Mouse (Mus musculus) embryonic stem cell, embryonic (primary cell): ENCODE measurements around the gene Tmem147.
"Not testable (repeated sequence)": the region's sequence is repeated elsewhere in the genome, so short reads cannot be mapped to it uniquely, and the experiment has no call there.

Experiments
- CTCF ChIA-PET, 4 experiments: fragments of 300-600 bp in 2 of 4; fragments of 350-600 bp in 2 of 4; sonication (Branson Sonifier 250); formaldehyde crosslinking; loops; one replicate each; lab custom pipeline; 2022; ENCODE audit warnings: inconsistent platforms in 2 of 4; lab: Charles Lee
- POLR2A ChIA-PET, 4 experiments: fragments of 300-600 bp in 2 of 4; fragments of 350-600 bp in 2 of 4; sonication (Branson Sonifier 250); formaldehyde crosslinking; loops; one replicate each; lab custom pipeline; 2022; ENCODE audit warnings: antibody characterized with exemption in 4 of 4, inconsistent platforms in 1 of 4; lab: Charles Lee

Tmem147 gene

DNA sequence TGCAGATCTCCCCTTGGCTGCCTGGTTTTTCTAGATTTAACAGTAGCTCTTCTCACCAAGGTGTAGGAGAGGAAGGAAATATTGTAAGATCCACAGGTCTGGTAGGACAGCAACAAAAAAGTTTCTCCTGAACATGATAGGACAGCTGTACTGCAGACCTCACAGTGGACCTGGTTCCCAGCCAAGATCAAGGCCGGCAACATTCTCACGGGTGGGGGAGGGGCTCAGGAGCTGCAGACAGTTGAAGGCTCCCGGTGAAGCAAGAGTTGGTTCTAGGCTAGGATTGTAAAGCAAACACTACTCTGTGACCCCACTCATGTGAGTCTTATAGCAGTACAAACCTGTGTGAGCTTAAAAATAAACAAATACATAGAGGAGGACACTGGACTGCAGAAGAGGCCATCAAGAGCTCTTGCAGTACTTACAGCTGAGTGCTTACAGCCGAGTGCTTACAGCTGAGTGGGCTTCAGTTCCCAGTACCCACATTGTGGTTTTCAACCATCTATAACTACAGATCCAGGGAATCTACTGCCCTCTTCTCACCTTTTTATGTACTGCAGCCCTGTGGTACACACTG, 14.8 kb upstream of the Tmem147 start:
- POLR2A ChIA-PET, result interaction anchor here in 2 of 4 experiments (0.6 to 1.4 kb wide), 6 partner anchors 10 to 123 kb away, joined by 3 to 5 read pairs (median 3); partner anchors contain the start of gene Ffar1 (in 1 of the 2)
- CTCF ChIA-PET, result interaction anchor here (0.6 to 1.6 kb wide), 5 partner anchors 13 to 129 kb away, joined by 3 to 6 read pairs (median 3); no protein-coding TSS in a partner anchor

DNA sequence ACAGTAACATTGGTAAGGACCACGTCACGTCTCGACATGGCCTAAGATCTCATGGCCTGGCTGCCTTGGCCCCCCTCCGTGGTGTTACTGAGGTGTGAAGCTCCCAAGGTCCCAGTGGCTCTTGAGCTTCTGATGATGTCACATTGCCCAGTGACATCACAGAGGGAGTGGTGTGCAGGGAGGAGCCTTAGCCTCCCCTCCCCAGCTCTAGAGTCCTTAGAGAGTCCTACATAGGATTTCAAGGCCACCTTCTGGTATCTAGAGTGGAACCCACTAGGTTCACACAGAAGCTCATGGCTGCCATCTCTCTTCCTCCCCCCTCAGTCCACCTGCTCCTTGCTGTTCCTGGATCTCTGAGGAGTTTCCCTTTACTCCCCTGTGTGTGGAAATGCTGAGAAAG, 14.3 kb upstream of the Tmem147 start, which contains the start of gene Gapdhs:
Gene Gapdhs, minus strand, starts transcription at position 65 of the 400 bp plus-strand sequence.
- POLR2A ChIA-PET, result interaction anchor here in 1 of 4 experiments (1.0 to 1.2 kb wide), 3 partner anchors 12 to 118 kb away, joined by 3 read pairs; partner anchors contain the start of gene Ffar1
- CTCF ChIA-PET, result interaction anchor here (0.9 to 1.6 kb wide), 4 partner anchors 14 to 129 kb away, joined by 3 to 6 read pairs (median 3); no protein-coding TSS in a partner anchor

DNA sequence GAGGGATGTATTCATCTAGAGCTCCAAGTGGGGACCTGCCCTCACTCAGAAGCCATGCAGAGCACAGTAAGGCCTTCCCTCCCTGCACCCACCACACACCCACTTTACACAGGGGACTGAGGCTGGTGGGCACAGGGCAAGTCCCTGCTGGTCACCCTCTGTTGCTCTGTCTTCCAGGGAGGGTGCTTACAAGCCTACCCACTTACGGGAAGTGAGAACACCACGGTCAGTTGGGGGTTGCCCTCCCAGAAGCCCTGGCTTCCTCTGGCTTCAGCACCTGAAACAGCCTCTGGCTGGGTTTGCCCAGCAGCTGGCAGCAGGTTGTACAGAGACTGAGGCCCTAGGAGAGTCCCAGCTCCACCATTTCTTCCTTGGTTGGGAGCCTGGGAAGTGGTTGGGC, 13.2 kb upstream of the Tmem147 start:
- CTCF ChIA-PET, POLR2A ChIA-PET: not testable (repeated sequence)

DNA sequence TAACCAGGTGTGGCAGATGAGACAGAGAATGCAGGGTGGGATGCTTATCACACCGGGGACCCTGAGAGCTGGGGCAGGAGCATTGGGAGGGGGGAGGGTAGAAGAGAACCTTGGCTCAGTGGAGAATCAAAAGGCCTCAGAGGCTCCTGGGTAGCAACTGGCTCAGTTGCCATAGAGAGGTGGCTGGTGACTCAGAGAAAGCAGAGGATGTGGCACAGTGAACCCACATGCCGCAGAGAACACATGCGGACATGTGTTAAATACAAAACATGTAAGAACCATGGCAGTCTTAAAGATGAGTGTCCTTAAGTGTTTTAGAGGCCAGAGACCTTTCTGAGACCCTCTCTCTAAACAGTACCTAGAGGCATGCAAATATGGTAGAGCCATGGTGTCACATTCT, 6.9 kb upstream of the Tmem147 start:
- CTCF ChIA-PET, result interaction anchor here in 1 of 4 experiments (0.6 to 0.7 kb wide), 2 partner anchors 19 to 1221 kb away, joined by 3 to 4 read pairs; no protein-coding TSS in a partner anchor

DNA sequence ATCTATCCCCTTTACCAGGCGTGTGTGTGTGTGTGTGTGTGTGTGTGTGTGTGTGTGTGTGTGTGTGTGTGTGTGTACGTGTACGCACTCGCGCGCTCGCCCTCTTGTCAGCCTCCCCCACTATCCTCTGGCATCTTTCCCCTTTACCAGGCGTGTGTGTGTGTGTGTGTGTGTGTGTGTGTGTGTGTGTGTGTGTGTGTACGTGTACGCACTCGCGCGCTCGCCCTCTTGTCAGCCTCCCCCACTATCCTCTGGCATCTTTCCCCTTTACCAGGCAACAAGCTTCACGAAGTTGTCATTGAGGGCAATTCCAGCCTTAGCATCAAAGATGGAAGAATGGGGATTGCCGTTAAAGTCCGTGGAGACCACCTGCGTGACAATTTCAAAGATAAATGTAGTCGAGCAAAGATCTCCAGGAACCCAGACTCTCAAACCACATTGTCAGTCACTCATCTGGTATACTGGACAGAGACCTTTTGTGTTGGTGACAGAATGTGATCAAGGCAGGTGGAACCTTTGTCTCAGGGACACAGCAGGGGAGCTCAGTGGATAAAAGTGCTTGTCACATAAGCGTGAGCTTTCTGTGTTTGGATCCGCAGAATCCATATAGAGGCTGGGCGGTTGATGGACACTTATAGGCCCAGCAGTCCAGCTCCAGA, 853 bp upstream of the Tmem147 start:
- CTCF ChIA-PET, result interaction anchor here in 3 of 4 experiments (0.5 to 1.7 kb wide), 14 partner anchors 12 to 398 kb away, joined by 3 to 6 read pairs (median 3); no protein-coding TSS in a partner anchor
- POLR2A ChIA-PET, result interaction anchor here (0.6 to 3.4 kb wide), 20 partner anchors 10 to 449 kb away, joined by 3 to 18 read pairs (median 3); partner anchors contain the start of genes 2200002J24Rik (in 1 of the 4), Atp4a (in 1 of the 4), Haus5 (in 1 of the 4) and Wdr62 (in 1 of the 4)

More for the DNA sequence above, 6.9 kb upstream of the Tmem147 start:
- POLR2A ChIA-PET, result interaction anchor here in 2 of 4 experiments (0.6 to 1.5 kb wide), 2 partner anchors 22 to 34 kb away, joined by 4 read pairs; no protein-coding TSS in a partner anchor

DNA sequence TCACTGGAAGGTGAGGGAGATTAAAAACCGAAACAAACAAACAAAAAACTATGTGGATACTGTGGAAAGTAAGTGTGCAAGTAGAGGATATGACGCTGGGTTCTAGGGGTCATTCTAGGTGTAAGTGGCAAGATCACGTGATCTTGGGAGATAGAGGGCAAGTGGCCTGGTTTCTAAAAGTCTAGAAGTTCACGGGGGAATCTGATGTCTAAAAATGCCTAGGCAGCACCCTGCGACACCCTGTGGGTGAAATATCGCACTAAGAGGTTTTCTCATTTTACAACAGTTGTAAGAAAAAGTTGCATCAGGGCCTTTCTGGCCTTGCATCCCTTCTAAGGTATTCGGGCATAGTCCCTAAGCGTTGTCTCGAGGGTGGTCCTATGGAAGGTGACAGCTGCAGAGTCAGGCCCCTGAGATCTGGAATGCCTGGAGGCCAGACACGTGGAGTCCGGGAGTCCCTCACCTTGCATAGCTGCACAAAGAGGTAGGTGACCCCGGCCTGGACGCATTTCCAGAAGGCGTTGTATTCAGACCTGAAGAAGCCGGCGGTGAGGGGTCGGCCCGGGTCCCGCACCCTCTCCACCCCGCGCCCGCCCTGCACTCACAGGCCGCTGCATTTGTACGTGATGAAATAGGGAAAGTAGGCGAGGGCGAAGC, 473 bp downstream of the Tmem147 start:
- POLR2A ChIA-PET, result interaction anchor here in 3 of 4 experiments (0.9 to 3.4 kb wide), 10 partner anchors 9 to 355 kb away, joined by 3 to 18 read pairs (median 4); partner anchors contain the start of genes 2200002J24Rik (in 1 of the 3), Atp4a (in 1 of the 3) and Haus5 (in 1 of the 3)
- CTCF ChIA-PET, result interaction anchor here (0.6 to 1.7 kb wide), 15 partner anchors 11 to 386 kb away, joined by 3 to 6 read pairs (median 3); partner anchors contain the start of gene Upk1a (in 1 of the 4)

DNA sequence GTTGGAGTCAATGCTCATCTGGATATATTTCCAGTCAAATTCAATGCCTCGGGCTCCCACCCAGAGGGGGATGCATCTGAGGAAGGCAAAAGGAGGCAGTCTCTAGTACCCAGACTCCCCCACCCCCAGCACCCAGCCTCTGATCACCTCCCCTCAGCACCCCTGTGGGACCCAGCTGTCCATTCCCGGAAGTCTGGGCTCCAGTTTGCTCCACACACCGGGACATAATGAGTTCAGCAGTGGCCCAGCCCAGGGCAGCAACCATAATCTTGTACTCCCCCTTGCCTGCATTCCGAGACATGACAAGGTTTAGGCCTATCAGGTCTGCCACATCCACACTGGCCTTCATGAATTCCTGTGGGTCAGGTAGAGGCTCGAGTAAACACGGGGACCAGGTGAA, 1.1 kb downstream of the Tmem147 start:
- ChIA-PET CTCF (interaction anchor here in 1 of 4 experiments (0.6 kb wide), 1 partner anchor 10 kb away, joined by 6 read pairs; no protein-coding TSS in a partner anchor), POLR2A (interaction anchor here in 1 of 4 experiments (0.8 to 1.1 kb wide), 2 partner anchors 11 to 17 kb away, joined by 3 to 4 read pairs; no protein-coding TSS in a partner anchor)

DNA sequence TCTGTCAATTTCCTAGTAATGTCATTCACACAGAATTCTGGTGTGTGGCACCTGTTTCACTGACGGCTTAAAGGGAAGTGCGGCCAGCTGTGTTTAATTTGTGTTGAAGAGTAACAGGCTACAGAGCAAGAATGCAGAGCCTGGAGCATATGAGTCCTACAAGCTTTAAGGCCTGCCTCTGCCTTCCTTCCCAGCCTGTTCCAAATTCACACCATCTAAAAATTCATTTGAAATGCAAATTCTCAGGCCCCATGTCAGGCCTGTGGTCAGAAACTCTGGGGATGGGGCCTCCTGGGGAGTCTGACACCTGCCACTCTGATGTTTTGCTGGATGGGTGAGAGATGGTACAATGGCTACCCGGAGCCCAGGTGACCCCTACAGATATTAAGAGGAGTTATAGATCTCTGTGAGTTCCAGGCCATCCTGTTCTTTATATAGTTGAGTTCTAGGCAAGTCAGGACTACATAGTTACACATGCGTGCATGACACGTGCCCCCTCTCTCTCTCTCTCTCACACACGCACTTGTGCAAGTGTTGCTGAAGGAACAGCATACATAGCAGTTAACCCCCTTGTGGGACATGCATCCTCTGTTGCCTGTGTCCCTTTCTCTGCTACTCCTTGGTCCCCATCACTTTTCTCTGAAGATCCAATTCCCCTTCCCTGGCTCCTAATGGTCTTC, 5.9 kb downstream of the Tmem147 start:
- ChIA-PET POLR2A (interaction anchor here in 2 of 4 experiments (0.5 to 0.6 kb wide), 2 partner anchors 35 to 63 kb away, joined by 3 to 4 read pairs; no protein-coding TSS in a partner anchor), CTCF (no interaction called here)

DNA sequence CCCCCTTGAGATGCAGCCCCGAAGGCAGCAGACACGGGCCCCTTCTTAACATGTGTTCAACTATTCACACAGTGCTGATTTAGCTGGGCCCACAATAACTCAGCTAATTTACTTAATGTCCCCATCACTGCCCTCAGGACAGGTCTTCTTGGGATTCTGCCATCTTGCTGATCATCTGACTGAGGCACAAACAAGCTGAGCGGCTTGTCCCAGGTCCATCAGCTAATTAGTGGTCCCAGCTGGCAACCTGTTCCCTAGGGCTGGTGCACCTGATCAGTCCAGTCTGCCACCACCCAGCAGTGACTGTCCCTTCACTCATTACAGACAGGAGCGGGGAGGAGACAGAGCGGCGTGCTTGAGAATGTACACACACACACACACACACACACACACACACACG, 8.1 kb downstream of the Tmem147 start:
- POLR2A ChIA-PET, result interaction anchor here in 1 of 4 experiments (0.5 kb wide), 1 partner anchor 621 kb away, joined by 3 read pairs; no protein-coding TSS in a partner anchor
- CTCF ChIA-PET, result no interaction called here

DNA sequence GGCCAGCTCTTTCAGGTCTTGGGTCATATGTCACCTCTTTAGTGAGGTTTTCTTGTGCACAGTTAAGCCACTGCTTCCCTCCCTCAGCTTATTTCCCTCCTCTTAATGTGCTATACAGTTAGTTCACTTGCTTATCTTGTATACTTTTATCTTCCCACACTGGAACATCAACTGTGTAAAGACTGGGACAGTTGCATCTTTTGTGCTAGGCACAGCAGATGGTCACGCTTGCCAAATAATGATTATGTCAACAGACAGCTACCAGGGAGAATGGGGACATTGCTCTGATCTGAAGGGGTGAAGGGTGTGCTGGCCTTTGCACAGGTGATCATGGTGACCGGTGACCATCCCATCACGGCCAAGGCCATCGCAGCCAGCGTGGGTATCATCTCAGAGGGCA, 9.7 kb downstream of the Tmem147 start:
- CTCF ChIA-PET, result interaction anchor here in 2 of 4 experiments (0.6 to 0.7 kb wide), 2 partner anchors 168 to 1197 kb away, joined by 3 to 5 read pairs; partner anchors contain the start of genes Hspb6 (in 1 of the 2) and Proser3 (in 1 of the 2)
- POLR2A ChIA-PET, result interaction anchor here in 3 of 4 experiments (0.6 to 3.5 kb wide), 7 partner anchors 10 to 1000 kb away, joined by 3 to 18 read pairs (median 3); partner anchors contain the start of gene Tmem147 (in 3 of the 3)

DNA sequence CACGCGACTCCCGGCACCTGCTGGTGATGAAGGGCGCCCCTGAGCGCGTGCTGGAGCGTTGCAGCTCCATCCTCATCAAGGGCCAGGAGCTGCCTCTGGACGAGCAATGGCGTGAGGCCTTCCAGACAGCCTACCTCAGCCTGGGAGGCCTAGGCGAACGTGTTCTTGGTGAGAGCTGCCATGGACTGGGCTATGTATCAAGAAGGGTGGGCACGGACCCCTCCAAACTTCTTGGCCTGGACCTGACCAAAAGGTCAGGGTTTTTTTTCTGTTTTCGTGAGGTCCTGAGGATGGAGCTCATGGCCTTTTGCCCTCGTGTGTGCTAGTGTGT, 11.7 kb downstream of the Tmem147 start:
- ChIA-PET POLR2A (interaction anchor here (0.5 to 3.5 kb wide), 31 partner anchors 9 to 437 kb away, joined by 3 to 18 read pairs (median 3); partner anchors contain the start of genes Cox6b1 (in 2 of the 4), Tmem147 (in 2 of the 4), Aplp1 (in 1 of the 4) and Haus5 (in 1 of the 4)), CTCF (interaction anchor here (0.6 to 1.5 kb wide), 23 partner anchors 9 to 380 kb away, joined by 3 to 8 read pairs (median 3); partner anchors contain the start of genes Tmem147 (in 2 of the 4) and Haus5 (in 1 of the 4))

DNA sequence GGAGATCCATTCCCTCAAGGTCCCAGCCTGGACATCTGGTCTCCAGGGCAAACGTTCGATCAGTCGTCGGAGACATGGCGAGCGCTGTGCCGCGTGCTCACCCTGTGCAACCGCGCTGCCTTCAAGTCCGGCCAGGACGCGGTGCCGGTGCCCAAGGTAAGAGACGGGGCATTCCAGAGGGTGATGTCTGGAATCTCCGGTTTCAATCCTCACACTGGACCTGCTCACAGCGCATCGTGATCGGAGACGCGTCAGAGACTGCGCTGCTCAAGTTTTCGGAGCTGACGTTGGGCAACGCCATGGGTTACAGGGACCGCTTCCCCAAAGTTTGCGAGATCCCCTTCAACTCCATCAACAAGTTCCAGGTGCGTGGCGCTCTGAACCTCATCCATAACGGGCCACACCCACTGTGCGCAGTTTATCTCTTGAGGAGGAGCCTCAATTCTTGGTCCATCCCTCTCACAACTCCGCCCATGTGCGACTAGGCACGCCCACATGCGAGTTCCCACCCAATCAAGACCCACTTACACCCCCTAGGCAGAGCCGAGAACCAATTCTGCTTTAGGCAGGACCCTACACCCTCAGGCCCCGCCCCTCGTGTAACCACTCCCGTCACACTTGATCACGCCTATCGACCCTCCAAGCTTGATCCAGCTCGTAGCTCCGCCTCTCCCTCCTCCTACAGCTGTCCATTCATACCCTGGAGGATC, 12.2 kb downstream of the Tmem147 start:
- CTCF ChIA-PET, result interaction anchor here (0.6 to 1.5 kb wide), 20 partner anchors 8 to 381 kb away, joined by 3 to 8 read pairs (median 4); partner anchors contain the start of genes Haus5 (in 1 of the 4) and Tmem147 (in 1 of the 4)
- POLR2A ChIA-PET, result interaction anchor here in 3 of 4 experiments (0.5 to 3.5 kb wide), 29 partner anchors 10 to 437 kb away, joined by 3 to 18 read pairs (median 3); partner anchors contain the start of genes Cox6b1 (in 2 of the 3), Tmem147 (in 2 of the 3), Aplp1 (in 1 of the 3) and Haus5 (in 1 of the 3)

DNA sequence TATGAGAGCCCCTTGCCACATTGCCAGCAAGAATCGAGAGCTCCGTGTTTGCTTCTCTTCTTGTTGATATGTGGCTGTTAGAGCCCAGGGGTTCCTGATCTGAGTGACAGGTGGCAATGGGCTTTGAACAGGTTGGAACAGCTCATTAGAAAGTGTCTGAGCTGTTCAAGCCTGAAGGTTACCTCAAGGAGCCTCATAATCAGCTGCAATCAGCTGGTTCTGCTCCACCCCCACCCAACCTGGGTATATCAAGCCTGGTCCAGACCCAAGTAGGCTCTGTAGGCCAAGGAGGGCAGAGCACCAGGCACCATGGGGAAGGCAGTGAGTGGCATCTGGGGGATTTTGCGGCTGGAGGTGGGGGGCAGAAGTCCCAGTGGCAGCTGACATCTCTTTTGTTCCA, 17.4 kb downstream of the Tmem147 start, which contains the start of gene Atp4a:
Gene Atp4a, plus strand, starts transcription at position 268 of the 400 bp plus-strand sequence.
- ChIA-PET CTCF (interaction anchor here in 2 of 4 experiments (0.5 to 0.7 kb wide), 3 partner anchors 42 to 98 kb away, joined by 3 to 5 read pairs (median 4); no protein-coding TSS in a partner anchor), POLR2A (interaction anchor here in 2 of 4 experiments (0.6 to 1.5 kb wide), 4 partner anchors 18 to 110 kb away, joined by 3 to 4 read pairs (median 3); partner anchors contain the start of genes Haus5 (in 1 of the 2) and Tmem147 (in 1 of the 2))

DNA sequence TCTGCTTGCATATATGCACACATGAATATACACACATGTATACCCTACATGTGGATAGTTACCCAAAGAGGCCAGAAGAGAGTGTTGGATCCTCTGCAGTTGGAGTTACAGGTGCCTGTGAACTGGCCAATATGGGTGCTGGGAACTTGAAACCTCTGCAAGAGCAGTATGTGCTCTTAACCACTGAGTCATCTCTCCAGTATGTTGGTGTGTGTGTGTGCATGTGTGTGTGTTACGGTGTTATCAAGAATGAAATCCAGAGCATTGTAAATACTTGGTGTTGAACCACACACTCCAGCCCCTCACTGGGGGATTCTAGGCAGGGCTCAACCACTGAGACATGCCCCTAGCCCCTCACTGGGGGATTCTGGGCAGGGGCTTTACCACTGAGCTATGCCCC, 21.9 kb downstream of the Tmem147 start:
- ChIA-PET POLR2A (interaction anchor here in 1 of 4 experiments (1.1 kb wide), 1 partner anchor 181 kb away, joined by 3 read pairs; no protein-coding TSS in a partner anchor), CTCF (interaction anchor here in 1 of 4 experiments (1.3 kb wide), 1 partner anchor 266 kb away, joined by 3 read pairs; the partner anchor contains the start of genes Fam187b and Lsr)

DNA sequence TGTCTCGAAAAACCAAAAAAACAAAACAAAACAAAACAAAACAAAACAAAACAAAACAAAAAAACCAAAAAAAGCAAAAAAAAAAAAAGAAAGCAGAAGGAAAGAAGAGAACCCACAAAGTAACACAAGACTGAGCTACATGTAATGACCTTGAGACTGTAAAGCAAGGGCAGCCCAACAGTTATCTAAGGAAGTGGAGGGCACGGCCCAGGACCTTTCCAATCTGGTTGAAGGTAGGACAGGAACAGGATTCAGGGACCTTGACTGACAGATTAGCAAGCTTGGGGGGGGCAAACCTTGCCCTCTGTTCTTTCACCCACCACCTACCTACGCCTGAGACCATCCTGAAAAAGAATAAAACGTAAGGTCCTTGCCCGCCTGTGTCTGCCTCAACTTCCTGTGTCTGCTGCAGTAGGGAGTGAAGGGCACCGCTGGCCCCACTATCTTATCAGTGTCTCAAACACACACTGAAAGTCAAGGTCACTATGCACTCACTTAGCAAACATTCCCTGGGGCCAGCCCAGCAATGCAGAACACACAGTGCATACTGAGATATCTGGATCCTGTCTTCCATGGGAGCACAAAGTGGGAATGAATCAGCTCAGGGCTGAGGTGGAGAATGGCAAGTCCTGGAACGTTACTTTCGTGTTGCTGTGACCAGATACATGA, 23.0 kb downstream of the Tmem147 start:
- ChIA-PET CTCF (no interaction called here), POLR2A (interaction anchor here in 1 of 4 experiments (1.1 to 1.5 kb wide), 2 partner anchors 21 to 182 kb away, joined by 3 to 4 read pairs; no protein-coding TSS in a partner anchor)
